Mouse (Mus musculus) lung, adult 2 months (tissue): ENCODE measurements around the gene Foxa2. TPM values are rescaled to one million over a fixed set of nuclear protein-coding genes. Genes with fewer than 3 reads are reported as not detected.

Experiments used
- DNase-seq: peaks from one replicate; pipeline ENCODE4 v3.0.0; 2022
- H3K4me1 ChIP-seq: fragments of 200-500 bp; 2 replicates; pipeline ENCODE4 v1.6.1; 2011; ENCODE audit warnings: low read length; ENCODE audit not compliant: control insufficient read depth, insufficient read depth
- H3K4me3 ChIP-seq: fragments of 200-500 bp; replicated peaks from 2 replicates; pipeline ENCODE3; 2011; ENCODE audit warnings: low read depth, mild to moderate bottlenecking, control low read depth, low read length; ENCODE audit errors: extremely low read depth
- CTCF ChIP-seq: fragments of 200-500 bp; IDR thresholded peaks from 2 replicates; pipeline ENCODE4 v1.5.1; 2011; ENCODE audit warnings: mild to moderate bottlenecking, low read length, control low read depth; ENCODE audit not compliant: insufficient read depth
- POLR2A ChIP-seq: fragments of 200-500 bp; IDR thresholded peaks from 2 replicates; pipeline ENCODE4 v1.6.1; 2011; ENCODE audit warnings: low read depth, mild to moderate bottlenecking, control low read depth, low read length, borderline replicate concordance; ENCODE audit errors: extremely low read depth
- WGBS: fragments of 180-500 bp; shearing (Covaris S2); methylation state at CpG from one replicate; pipeline ENCODE4 v1.1.7; 2018; 5-methylcytosine and 5-hydroxymethylcytosine counted together
- polyA plus RNA-seq: library from polyadenylated mRNA; depleted of rRNA; stranded (reverse); fragments of >200 nt; gene quantifications from 2 replicates; pipeline ENCODE4 v1.2.3, GENCODE M21; 2012

The Foxa2 gene
- polyA plus RNA-seq, 1 experiment = 80.1 TPM

- no peaks in the 10 kb centered on the region; the same call in 1 of the 2 replicates for H3K4me1 ChIP-seq
- 4% methylated on average over 53 of the region's 53 CpGs for WGBS
- no peak for TF ChIP-seq CTCF
- TF ChIP-seq POLR2A = peak; percentile 33; the same call in 1 of the 2 replicates
- peak; percentile 63 for DNase-seq
- peak overlapping the region; percentile 42 for H3K4me3 ChIP-seq
These were observed 7.2 kb downstream of the Foxa2 start for GRCm38 (mm10) chr2:148039351-148040235.

- H3K4me3 ChIP-seq = peak overlapping the region; percentile 55
- DNase-seq = peak; percentile 62
- 7% methylated on average over 42 of the region's 42 CpGs for WGBS
- no peak for TF ChIP-seq POLR2A
- TF ChIP-seq CTCF = no peak
- H3K4me1 ChIP-seq = no peaks in the 10 kb centered on the region; the same call in 1 of the 2 replicates
These were observed 8.1 kb downstream of the Foxa2 start for GRCm38 (mm10) chr2:148038366-148039310.

GRCm38 (mm10) chr2:148036611-148037160 lies 10.1 kb downstream of the Foxa2 start:
- no peaks in the 10 kb centered on the region; the same call in 1 of the 2 replicates for H3K4me1 ChIP-seq
- DNase-seq = peak; percentile 32
- 11% methylated on average over 4 of the region's 4 CpGs for WGBS
- TF ChIP-seq CTCF (no peak), POLR2A (no peak)
- H3K4me3 ChIP-seq = no peak overlapping the region

GRCm38 (mm10) chr2:148030991-148031675 lies 15.6 kb downstream of the Foxa2 start:
- no peak for TF ChIP-seq CTCF
- no peak for TF ChIP-seq POLR2A
- DNase-seq = no peak
- Histone ChIP-seq H3K4me3 (no peak overlapping the region), H3K4me1 (0 out of 2 replicates have a peak, but pooled peaks cover 2% of the 10 kb centered on the region)
- WGBS = 14% methylated on average over 6 of the region's 6 CpGs

GRCm38 (mm10) chr2:148030613-148030935 lies 16.2 kb downstream of the Foxa2 start:
- H3K4me1 ChIP-seq = 0 out of 2 replicates have a peak, but pooled peaks cover 2% of the 10 kb centered on the region
- 6% methylated on average over 11 of the region's 11 CpGs for WGBS
- no peak for DNase-seq
- TF ChIP-seq CTCF (no peak), POLR2A (no peak)
- peak overlapping the region; percentile 18 for H3K4me3 ChIP-seq

- Histone ChIP-seq H3K4me1 (peaks cover 6% of the 10 kb centered on the region; the same call in 1 of the 2 replicates), H3K4me3 (peak overlapping the region; percentile 18)
- TF ChIP-seq CTCF (no peak), POLR2A (no peak)
- 15% methylated on average over 21 of the region's 21 CpGs for WGBS
- no peak for DNase-seq
These were observed 16.8 kb downstream of the Foxa2 start for GRCm38 (mm10) chr2:148029751-148030612.

- no peak for TF ChIP-seq CTCF
- TF ChIP-seq POLR2A = no peak
- H3K4me3 ChIP-seq = no peak overlapping the region
- WGBS = 50% methylated on average over 9 of the region's 9 CpGs
- no peak for DNase-seq
- H3K4me1 ChIP-seq = peaks cover 6% of the 10 kb centered on the region; the same call in 1 of the 2 replicates
These were observed 17.6 kb downstream of the Foxa2 start for GRCm38 (mm10) chr2:148029050-148029608.

GRCm38 (mm10) chr2:148026366-148026765 lies 20.4 kb downstream of the Foxa2 start:
- TF ChIP-seq CTCF = no peak
- no peak for TF ChIP-seq POLR2A
- Histone ChIP-seq H3K4me1 (peaks cover 17% of the 10 kb centered on the region), H3K4me3 (no peak overlapping the region)
- no peak for DNase-seq
- WGBS = 45% methylated on average over 1 of the region's 1 CpGs
